Mouse (Mus musculus): ENCODE results near the gene Ski. TPM values are rescaled to one million over a fixed set of nuclear protein-coding genes. Genes with fewer than 3 reads are reported as not detected.

Ski gene
- total RNA-seq, 2 experiments from 2014 or later, result 133 to 138 TPM

GRCm38 (mm10) chr4:155154986-155155385 lies 67.4 kb downstream of the Ski start:
- DNase-seq (ENCODE audit: low spot score in 2 of 2), result no peak

GRCm38 (mm10) chr4:155153389-155154072 lies 68.9 kb downstream of the Ski start:
- DNase-seq (ENCODE audit: low spot score in 2 of 2), result no peak

DNA sequence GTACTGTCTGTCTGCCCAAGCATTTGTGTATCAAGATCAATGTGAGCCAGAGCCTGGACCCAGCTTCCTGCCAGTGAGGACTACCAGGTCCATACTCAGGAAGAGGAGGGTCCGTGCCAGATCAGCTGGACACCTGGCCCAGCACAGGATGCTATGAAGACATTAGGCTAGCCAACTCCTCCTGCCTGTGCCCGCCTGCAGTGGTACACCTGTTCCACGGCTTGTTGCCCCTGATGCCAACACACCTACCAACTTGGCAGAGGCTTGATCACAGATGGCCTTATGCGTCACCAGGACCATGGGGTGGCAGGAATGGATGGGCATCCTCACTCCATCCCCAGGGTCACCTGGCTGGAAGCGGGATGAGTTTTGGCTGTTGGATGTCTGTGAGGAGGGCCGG lies 69.9 kb downstream of the Ski start:
- DNase-seq (ENCODE audit: low spot score in 2 of 2), result no peak

DNA sequence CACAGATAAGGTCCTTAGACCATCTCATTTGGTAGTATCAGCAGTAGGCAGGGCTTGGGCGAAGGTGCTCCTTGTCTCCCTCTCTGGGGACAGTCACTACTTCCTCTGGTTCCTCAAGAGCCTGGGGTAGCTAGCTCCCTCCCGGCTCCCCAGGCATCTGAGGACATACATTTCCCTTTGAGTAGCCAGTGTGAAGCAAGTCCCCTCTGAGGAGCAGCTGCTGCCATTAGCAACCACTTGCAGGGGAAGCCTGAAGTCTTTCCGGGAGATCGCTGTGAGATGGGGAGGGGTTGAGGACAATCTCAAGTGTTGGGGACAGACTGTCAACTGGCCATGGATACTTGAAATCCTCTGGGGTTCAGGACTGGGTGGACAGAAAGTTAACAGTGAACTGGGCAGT lies 70.5 kb downstream of the Ski start:
- no peak for DNase-seq (ENCODE audit: low spot score in 2 of 2)

DNA sequence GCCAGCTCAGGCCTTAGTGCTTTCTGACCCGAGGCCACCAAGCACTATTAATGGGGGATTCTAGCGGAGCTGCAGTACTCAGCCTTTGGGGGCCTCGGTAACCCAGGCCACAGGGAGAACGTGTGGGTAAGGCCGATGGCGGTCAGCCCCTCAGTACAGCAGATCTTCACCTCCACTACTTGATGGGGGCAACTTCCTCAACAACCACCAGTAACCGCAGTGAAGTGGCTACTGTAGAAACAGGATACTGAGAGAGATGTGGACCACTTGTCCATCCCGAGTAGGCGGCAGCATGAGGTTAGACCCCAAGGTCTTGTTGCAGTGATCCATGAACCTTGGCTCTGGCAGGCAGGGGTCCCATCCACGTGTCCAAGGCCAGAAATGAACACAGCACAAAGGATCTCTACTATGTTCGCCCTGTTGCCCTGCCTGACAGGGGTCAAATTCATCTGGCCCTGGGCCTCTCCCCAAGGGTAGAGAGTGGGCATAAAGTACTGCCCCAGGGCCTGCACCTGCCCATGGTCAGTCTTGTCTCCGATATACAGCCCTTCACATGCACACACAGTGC lies 71.1 kb downstream of the Ski start:
- DNase-seq (ENCODE audit: low spot score in 2 of 2), result no peak

GRCm38 (mm10) chr4:155150276-155151113 lies 71.9 kb downstream of the Ski start:
- DNase-seq (ENCODE audit: low spot score in 2 of 2), result peak; percentile 89 to 91

GRCm38 (mm10) chr4:155149941-155150275 lies 72.5 kb downstream of the Ski start:
- no peak for DNase-seq (ENCODE audit: low spot score in 2 of 2)

- DNase-seq (ENCODE audit: low spot score in 2 of 2), result peak; percentile 59 to 78
These were observed 73.3 kb downstream of the Ski start for GRCm38 (mm10) chr4:155148910-155149698.

DNA sequence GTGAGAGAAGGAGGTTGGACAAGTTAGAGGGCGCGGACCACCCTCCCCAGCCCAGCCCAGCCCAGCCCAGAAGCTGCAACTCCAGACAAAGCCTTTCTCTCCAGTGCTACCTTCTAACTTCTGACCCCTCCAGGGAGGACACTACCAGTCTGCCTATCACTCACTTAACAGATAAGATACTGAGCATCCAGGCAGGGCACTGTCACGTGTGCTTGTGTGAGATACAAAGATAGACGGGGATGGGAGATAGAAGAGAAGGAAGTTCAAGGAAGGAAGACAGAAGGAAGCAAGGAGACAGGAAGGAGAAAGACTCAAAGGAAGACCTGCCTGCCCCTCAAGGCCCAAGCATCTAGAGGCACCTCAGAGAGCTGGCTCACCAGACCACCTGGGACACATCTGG lies 73.9 kb downstream of the Ski start:
- no peak for DNase-seq (ENCODE audit: low spot score in 2 of 2)

- no peak for DNase-seq (ENCODE audit: low spot score in 2 of 2)
These were observed 76.1 kb downstream of the Ski start for GRCm38 (mm10) chr4:155146107-155146823.

GRCm38 (mm10) chr4:155144548-155145180 lies 77.7 kb downstream of the Ski start:
- no peak for DNase-seq (ENCODE audit: low spot score in 2 of 2)

- peak; percentile 75 to 88 for DNase-seq (ENCODE audit: low spot score in 2 of 2)
These were observed 78.4 kb downstream of the Ski start for GRCm38 (mm10) chr4:155143871-155144502.

GRCm38 (mm10) chr4:155143411-155143810 lies 79.0 kb downstream of the Ski start:
- no peak for DNase-seq (ENCODE audit: low spot score in 2 of 2)

- no peak for DNase-seq (ENCODE audit: low spot score in 2 of 2)
These were observed 79.6 kb downstream of the Ski start for GRCm38 (mm10) chr4:155142836-155143235.

GRCm38 (mm10) chr4:155140795-155141265 lies 81.6 kb downstream of the Ski start:
- peak; percentile 70 to 88 for DNase-seq (ENCODE audit: low spot score in 2 of 2)

DNA sequence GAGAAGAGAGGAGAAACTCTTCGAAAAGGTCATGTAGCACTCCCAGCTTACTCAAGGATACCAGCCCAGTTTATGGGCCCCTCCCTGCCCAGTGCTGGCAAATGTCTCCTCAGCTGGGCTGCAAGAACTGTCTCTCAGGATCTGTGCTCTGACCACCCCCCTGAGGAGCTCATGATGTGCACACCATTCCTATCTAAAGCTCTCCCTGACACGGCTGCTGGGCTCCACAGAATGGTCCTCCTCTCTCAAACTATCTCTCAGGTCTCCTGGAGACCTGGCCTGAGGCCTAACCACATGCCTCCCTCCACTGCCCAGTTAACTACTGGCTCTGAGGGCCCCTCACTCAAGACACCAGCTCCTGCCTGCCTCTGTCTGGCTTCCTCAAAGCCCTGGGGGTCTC lies 82.2 kb downstream of the Ski start:
- DNase-seq (ENCODE audit: low spot score in 2 of 2), result no peak

GRCm38 (mm10) chr4:155139281-155140045 lies 82.9 kb downstream of the Ski start:
- DNase-seq (ENCODE audit: low spot score in 2 of 2), result no peak

DNA sequence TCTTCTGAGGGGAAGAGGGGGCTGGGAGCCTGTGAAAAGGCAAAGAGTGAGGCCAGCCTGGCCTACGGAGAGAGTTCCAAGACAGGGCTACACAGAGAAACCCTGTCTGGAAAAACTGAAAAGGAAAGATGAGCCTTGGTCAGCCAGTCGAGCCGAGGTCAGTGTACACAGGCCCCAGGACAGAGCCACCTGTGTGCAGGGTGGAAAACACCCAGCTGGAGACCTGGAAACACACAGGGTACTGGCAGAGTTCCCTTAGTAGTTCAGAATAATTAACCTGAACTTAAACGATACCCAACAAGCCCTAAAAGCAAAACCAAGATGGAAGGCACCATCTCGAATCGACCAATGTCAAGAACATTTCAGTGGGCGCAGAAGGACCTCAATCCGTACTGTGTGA lies 83.9 kb downstream of the Ski start:
- DNase-seq (ENCODE audit: low spot score in 2 of 2), result no peak

DNA sequence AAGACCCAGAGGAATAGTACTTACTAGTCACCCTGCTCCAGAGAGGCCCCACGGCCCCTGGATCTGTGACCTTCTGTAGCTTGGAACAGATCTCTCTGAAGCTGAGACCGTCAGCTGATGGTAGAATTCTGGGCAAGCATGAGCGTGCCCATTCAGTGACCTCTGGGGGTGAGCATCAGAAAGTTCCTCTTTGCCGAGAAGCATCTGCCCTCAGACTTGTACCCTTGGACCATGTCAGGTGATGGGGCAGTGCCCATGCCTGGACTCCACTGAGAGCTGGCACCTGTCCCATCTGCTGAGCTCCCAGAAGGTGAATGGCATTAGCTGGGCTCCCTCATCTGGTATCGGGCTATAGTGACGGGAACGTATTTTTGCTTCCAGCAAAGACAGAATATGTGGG lies 84.5 kb downstream of the Ski start:
- DNase-seq (ENCODE audit: low spot score in 2 of 2), result no peak

Data from gastrocnemius, postnatal 4 days (tissue).